Mouse (Mus musculus): ENCODE data around the gene Abl1. TPM values are rescaled to one million over a fixed set of nuclear protein-coding genes. Genes with fewer than 3 reads are reported as not detected.

Gene Abl1
- polyA plus RNA-seq, 1 experiment from 2014 or later: 58.8 TPM

DNA sequence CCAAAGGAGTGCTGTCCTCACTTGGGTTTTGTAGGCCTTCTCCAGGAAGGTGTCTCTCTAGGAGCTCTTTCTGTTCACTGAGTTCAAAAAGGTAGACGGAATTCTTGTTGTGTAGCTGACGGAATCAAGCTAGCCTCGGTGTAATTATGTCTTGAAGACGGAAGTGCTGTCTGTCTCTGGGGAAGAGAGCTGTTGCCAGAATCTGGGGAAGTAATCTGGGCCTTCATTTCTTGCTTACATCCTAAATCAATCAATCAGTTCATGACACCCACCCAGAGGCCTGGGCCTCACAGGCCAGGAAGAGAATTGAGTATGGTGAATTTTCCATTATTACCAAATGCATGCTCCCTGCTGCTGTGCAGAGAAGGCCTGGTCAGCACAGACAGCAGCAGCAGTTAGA is 73.4 kb downstream of the Abl1 start:
- no peak for DNase-seq (ENCODE audit: low read depth, low spot score)
- H3K27me3 ChIP-seq: no peaks in the 10 kb centered on the region
- in situ Hi-C loops (cut with MboI; ENCODE audit: low pct_unique_long_range_greater_than_20kb): no loop called here
- no peak for TF ChIP-seq CTCF (IDR thresholded peaks at IDR 0.05)
- ChIA-PET POLR2A (no interaction called here), CTCF (interaction anchor here (1.7 kb wide), 1 partner anchor 11 kb away, joined by 6 read pairs; no protein-coding TSS in a partner anchor)
- ATAC-seq: no peak

DNA sequence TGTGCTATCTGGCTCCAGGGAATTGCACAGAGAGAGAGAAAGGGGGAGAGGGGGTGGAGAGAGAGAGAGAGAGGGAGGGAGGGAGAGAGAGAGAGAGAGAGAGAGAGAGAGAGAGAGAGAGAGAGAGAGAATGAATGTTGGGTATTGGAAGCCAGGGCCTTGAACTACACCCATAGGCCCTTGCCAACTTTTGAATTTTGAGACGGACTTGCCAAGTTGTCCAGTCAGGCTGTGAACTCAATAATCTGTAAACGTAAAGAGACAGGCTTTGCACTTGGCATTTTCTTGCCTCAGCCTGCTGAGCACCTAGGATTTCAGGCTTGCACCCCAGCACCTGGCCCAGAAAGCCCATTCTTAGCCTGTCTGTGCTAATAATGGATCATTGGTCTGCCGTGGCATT is 74.0 kb downstream of the Abl1 start:
- ATAC-seq (no peak), DNase-seq (ENCODE audit: low read depth, low spot score) (no peak)
- no peaks in the 10 kb centered on the region for H3K27me3 ChIP-seq
- ChIA-PET POLR2A (no interaction called here), CTCF (interaction anchor here (1.0 to 1.1 kb wide), 2 partner anchors 13 to 34 kb away, joined by 4 read pairs; no protein-coding TSS in a partner anchor)
- TF ChIP-seq CTCF (IDR thresholded peaks at IDR 0.05): no peak
- in situ Hi-C loops (cut with MboI; ENCODE audit: low pct_unique_long_range_greater_than_20kb): no loop called here

DNA sequence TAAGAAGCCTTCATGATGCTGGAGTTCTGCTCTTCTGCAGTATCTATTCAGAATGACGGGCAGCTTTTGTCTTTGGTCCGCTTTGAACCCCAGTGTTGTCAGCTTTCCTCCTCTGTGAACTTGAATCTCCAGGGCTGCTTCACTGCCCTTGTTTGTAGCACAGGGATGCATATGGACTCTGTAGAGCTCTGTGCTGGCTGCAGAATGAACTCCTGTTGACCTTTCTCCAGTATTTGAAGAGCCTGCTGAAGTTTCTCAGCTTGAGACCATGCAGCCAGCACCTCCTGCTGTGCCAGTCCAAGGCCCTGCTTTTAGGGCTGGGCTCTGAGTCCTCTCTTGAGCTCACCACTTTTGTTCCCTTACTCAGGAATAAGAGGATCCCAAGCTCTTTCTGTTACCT is 74.7 kb downstream of the Abl1 start:
- no peak for TF ChIP-seq CTCF (IDR thresholded peaks at IDR 0.05)
- ATAC-seq: no peak
- CTCF ChIA-PET: interaction anchor here (1.0 to 1.1 kb wide), 3 partner anchors 14 to 35 kb away, joined by 3 to 4 read pairs (median 4); no protein-coding TSS in a partner anchor
- in situ Hi-C loops (cut with MboI; ENCODE audit: low pct_unique_long_range_greater_than_20kb): no loop called here
- POLR2A ChIA-PET: no interaction called here
- DNase-seq (ENCODE audit: low read depth, low spot score): no peak
- no peaks in the 10 kb centered on the region for H3K27me3 ChIP-seq

DNA sequence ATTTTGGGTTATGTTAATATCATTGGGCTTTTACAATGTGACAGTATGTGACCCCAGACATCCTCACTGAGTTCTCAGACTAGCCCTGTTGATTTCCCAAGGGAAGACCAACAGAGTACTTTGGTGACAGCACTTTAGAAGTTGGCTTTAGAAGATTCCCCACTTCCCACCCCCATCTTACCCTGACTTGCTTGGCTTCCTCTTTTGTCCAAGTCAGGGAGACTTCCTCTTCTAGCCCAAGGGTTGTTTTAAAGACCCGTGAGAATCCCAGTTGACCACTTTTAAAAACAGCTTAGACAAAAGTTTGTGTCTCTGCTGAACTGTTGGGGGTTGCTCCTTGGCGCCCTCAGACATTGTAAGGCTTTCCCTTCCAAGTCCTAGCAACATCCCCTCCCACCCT is 75.1 kb downstream of the Abl1 start:
- in situ Hi-C loops (cut with MboI; ENCODE audit: low pct_unique_long_range_greater_than_20kb): no loop called here
- H3K27me3 ChIP-seq: no peaks in the 10 kb centered on the region
- ChIA-PET POLR2A (no interaction called here), CTCF (interaction anchor here (1.0 to 1.1 kb wide), 3 partner anchors 14 to 35 kb away, joined by 3 to 4 read pairs (median 4); no protein-coding TSS in a partner anchor)
- DNase-seq (ENCODE audit: low read depth, low spot score): no peak
- TF ChIP-seq CTCF (IDR thresholded peaks at IDR 0.05): no peak
- ATAC-seq: no peak

DNA sequence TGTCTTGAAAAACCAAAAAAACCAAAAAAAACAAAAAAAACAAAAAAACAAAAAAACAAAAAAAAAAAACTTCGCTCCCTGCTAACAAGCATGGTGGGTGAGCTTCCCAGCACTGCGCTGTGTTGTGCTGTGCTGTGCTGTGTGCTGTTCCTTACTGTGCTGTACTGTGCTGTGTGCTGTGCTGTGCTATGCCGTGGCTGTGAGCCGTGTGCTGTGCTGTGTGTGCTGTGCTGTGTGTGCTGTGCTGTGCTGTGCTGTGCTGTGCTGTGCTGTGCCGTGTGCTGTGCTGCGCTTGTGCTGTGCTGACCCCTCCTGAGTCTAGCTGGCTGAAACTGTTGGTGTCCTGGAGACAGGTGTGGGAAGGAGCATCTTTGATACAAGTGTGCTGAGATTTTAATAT is 78.9 kb downstream of the Abl1 start:
- no peak for ATAC-seq
- in situ Hi-C loops (cut with MboI; ENCODE audit: low pct_unique_long_range_greater_than_20kb): no loop called here

DNA sequence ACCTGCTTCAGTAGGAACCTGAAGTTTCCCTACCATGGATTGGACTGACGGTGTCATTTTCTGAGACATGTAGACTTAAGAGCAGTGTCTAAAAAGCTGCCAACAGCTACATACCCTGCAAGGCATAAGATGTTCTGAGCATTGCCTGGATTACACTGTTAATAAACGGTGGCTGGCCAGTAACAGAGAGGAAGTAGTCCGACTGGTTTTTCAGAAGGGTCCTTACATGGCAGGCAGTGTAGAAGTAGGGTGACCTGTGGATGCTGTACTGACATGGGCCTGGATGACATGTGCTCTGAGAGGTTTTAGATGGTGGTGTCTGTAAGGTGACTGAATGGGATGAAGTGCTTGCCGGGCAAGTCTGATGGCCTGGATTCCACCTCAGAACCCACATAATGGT is 79.6 kb downstream of the Abl1 start:
- H3K27me3 ChIP-seq: no peaks in the 10 kb centered on the region
- TF ChIP-seq CTCF (IDR thresholded peaks at IDR 0.05): no peak
- POLR2A ChIA-PET: interaction anchor here (1.1 kb wide), 1 partner anchor 8 kb away, joined by 3 read pairs; no protein-coding TSS in a partner anchor
- CTCF ChIA-PET: interaction anchor here (1.3 kb wide), 1 partner anchor 14 kb away, joined by 4 read pairs; no protein-coding TSS in a partner anchor
- DNase-seq (ENCODE audit: low read depth, low spot score) (no peak), ATAC-seq (no peak)
- in situ Hi-C loops (cut with MboI; ENCODE audit: low pct_unique_long_range_greater_than_20kb): no loop called here

More for the DNA sequence above, 78.9 kb downstream of the Abl1 start:
- no peaks in the 10 kb centered on the region for H3K27me3 ChIP-seq
- CTCF ChIA-PET: interaction anchor here (1.3 kb wide), 1 partner anchor 15 kb away, joined by 4 read pairs; no protein-coding TSS in a partner anchor
- no peak for DNase-seq (ENCODE audit: low read depth, low spot score)
- TF ChIP-seq CTCF (IDR thresholded peaks at IDR 0.05): no peak
- POLR2A ChIA-PET: interaction anchor here (1.1 kb wide), 1 partner anchor 9 kb away, joined by 3 read pairs; no protein-coding TSS in a partner anchor

DNA sequence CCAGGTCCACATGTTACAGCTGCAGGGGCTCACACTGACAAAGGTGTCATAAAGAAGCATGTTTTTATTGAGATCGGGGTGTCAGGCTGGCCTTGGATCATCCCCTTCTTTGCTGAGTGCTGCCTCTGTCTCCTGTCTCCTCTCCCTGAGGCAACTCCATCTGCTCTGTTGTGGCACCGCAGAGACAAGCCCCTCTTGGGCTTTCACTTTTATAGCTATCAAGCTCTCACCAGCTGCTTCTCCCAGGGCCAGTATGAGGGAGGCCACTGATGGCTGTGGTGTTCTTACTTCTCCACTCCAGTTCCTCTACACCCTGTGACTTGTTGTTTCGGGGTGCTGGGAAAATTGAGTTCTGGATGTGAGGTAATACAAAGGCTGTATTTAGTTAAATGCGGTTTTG is 80.9 kb downstream of the Abl1 start:
- in situ Hi-C loops (cut with MboI; ENCODE audit: low pct_unique_long_range_greater_than_20kb): no loop called here
- DNase-seq (ENCODE audit: low read depth, low spot score) (no peak), ATAC-seq (no peak)
- TF ChIP-seq CTCF (IDR thresholded peaks at IDR 0.05): no peak
- POLR2A ChIA-PET: interaction anchor here (1.7 kb wide), 1 partner anchor 8 kb away, joined by 5 read pairs; no protein-coding TSS in a partner anchor
- no peaks in the 10 kb centered on the region for H3K27me3 ChIP-seq
- CTCF ChIA-PET: interaction anchor here (1.3 to 1.5 kb wide), 2 partner anchors 16 to 18 kb away, joined by 3 read pairs; no protein-coding TSS in a partner anchor

DNA sequence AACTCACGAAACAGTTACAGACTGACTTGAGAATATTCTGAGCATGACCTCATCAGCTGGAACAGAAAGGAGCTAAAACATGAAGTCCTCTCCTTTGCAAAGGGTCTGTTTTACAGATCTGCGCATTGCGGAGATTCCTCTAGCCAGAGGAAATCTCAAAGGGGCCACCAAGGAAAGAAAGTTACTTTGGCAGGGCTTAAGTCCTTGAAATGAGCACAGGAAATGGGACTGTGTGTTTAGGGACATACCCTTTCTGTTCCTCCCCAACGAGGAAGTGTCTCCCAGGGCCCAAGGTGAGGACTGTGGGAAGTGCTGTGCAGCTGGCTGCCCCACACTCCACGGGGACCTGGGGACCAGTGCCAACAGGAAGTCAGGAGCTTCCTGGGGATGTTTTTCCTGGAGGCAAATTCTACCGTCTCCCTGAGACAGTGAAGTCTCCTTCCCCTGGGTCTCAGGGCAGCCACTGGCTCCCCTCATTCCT is 81.5 kb downstream of the Abl1 start:
- CTCF ChIA-PET: interaction anchor here (1.3 to 1.5 kb wide), 2 partner anchors 15 to 18 kb away, joined by 3 read pairs; no protein-coding TSS in a partner anchor
- ATAC-seq (peak; percentile 33), DNase-seq (ENCODE audit: low read depth, low spot score) (no peak)

DNA sequence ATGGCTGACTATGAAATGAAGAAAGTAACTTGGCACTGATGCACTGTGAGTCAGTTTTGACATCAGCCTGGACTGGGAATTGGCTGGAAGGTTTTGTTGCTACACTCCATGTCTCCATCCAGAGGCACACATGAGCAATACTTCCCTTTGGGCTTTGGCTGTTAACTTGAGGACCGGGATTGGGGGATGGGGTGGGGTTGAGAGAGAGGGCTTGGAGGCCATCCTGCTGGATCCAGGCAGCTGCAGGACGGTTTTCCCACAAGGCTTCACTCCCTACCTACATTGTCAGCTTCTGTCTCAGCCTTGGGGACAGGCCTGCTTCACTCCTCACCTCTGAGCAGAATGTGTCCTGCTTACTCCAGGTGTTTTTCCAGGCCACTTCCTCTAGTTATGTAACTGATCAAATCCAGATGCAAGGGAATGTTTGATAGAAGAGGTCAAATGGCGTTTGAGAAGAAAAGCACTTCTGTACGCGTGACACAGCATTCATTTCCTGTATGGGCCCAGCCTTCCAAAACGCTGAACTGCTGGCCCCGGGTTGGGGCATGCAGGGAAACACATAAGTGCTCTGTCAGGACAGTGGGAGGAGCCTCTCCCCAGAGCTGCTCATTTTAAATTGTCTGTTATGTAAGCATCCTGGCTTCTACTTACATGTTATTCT is 82.7 kb downstream of the Abl1 start:
- ATAC-seq: peak; percentile 63
- peak; percentile 64 for TF ChIP-seq CTCF (IDR thresholded peaks at IDR 0.05)
- in situ Hi-C loops (cut with MboI; ENCODE audit: low pct_unique_long_range_greater_than_20kb): no loop called here
- no peak for DNase-seq (ENCODE audit: low read depth, low spot score)
- ChIA-PET CTCF (interaction anchor here (1.0 to 1.4 kb wide), 3 partner anchors 10 to 14 kb away, joined by 3 to 4 read pairs (median 4); no protein-coding TSS in a partner anchor), POLR2A (interaction anchor here (0.9 kb wide), 1 partner anchor 11 kb away, joined by 3 read pairs; no protein-coding TSS in a partner anchor)
- no peaks in the 10 kb centered on the region for H3K27me3 ChIP-seq

More for the DNA sequence above, 81.5 kb downstream of the Abl1 start:
- no peak for TF ChIP-seq CTCF (IDR thresholded peaks at IDR 0.05)
- in situ Hi-C loops (cut with MboI; ENCODE audit: low pct_unique_long_range_greater_than_20kb): no loop called here
- H3K27me3 ChIP-seq: no peaks in the 10 kb centered on the region
- POLR2A ChIA-PET: interaction anchor here (1.7 kb wide), 1 partner anchor 9 kb away, joined by 5 read pairs; no protein-coding TSS in a partner anchor

DNA sequence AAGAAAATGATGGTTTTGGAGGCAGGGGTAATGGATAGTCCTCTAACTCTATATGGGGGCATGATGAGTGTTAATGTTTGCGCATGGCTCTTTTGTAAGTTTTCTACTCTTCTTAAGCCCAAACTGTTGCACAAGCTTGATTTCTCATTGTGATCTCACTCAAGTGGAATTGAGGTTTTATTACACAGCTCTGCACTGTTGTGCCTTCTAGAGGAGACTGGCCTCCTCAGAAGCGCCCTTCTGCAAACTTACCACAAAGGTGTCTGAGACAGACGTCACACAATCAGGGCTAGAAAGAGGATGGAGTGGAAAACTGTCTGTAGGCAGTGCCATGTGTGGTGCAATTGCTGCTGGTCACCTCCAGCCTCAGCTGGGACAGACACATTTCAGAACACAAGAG is 88.3 kb downstream of the Abl1 start:
- ChIA-PET CTCF (interaction anchor here (1.0 to 1.1 kb wide), 2 partner anchors 25 to 36 kb away, joined by 3 read pairs; no protein-coding TSS in a partner anchor), POLR2A (interaction anchor here (0.6 to 1.7 kb wide), 3 partner anchors 9 to 384 kb away, joined by 3 to 4 read pairs (median 3); no protein-coding TSS in a partner anchor)
- no peaks in the 10 kb centered on the region for H3K27me3 ChIP-seq
- no peak for ATAC-seq
- in situ Hi-C loops (cut with MboI; ENCODE audit: low pct_unique_long_range_greater_than_20kb): no loop called here
- DNase-seq (ENCODE audit: low read depth, low spot score): no peak
- TF ChIP-seq CTCF (IDR thresholded peaks at IDR 0.05): no peak

DNA sequence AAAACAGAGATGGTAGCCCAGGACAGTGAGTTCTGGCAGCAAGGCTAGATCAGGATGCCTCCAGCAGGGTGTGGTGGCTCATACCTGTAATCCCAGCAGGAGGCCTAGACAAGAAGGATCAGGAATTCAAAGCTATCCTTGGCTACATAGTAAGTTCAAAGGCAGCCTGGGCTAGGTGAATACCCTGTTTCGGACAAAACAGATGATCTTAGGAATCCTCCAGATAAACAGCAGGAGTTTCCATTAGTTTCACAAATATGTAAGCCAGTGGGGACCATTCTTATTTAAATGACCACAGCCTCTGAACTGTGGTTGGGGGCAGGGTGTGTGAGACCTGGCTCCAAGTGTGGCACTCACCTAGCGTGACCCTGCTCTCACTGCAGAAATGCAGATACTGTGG is 91.1 kb downstream of the Abl1 start:
- no peak for DNase-seq (ENCODE audit: low read depth, low spot score)
- CTCF ChIA-PET: no interaction called here
- in situ Hi-C loops (cut with MboI; ENCODE audit: low pct_unique_long_range_greater_than_20kb): no loop called here
- TF ChIP-seq CTCF (IDR thresholded peaks at IDR 0.05): no peak
- no peak for ATAC-seq
- H3K27me3 ChIP-seq: no peaks in the 10 kb centered on the region
- POLR2A ChIA-PET: no interaction called here
